Mouse (Mus musculus) heart, embryonic 15.5 days (tissue): ENCODE data around the gene Olfr1412. TPM values are rescaled to one million over a fixed set of nuclear protein-coding genes. Genes with fewer than 3 reads are reported as not detected.

ENCODE experiments used
- ATAC-seq: fragments of 200-750 bp; cut with Nextera tagmentation; replicated peaks from 2 replicates; pipeline ENCODE4 v1.8.0; 2017; ENCODE audit warnings: low read depth, moderate TSS enrichment; ENCODE audit not compliant: insufficient number of reproducible peaks, insufficient read depth, low FRiP score
- H3K27ac ChIP-seq: fragments of 300-500 bp; sonication (generic); 2 replicates; pipeline ENCODE4 v1.5.1; 2015; ENCODE audit warnings: mild to moderate bottlenecking, inconsistent platforms
- H3K27me3 ChIP-seq: fragments of 300-500 bp; sonication (generic); 2 replicates; pipeline ENCODE4 v1.6.1; 2015; ENCODE audit warnings: inconsistent platforms
- H3K36me3 ChIP-seq: fragments of 300-500 bp; sonication (generic); 2 replicates; pipeline ENCODE4 v1.6.1; 2015; ENCODE audit warnings: mild to moderate bottlenecking, inconsistent platforms
- H3K4me1 ChIP-seq: fragments of 300-500 bp; sonication (generic); replicated peaks from 2 replicates; pipeline ENCODE4 v1.6.1; 2015; ENCODE audit warnings: inconsistent platforms
- H3K4me2 ChIP-seq: fragments of 300-500 bp; sonication (generic); 2 replicates; pipeline ENCODE4 v1.6.1; 2015; ENCODE audit warnings: inconsistent platforms, mild to moderate bottlenecking, moderate library complexity
- H3K4me3 ChIP-seq: fragments of 300-500 bp; sonication (generic); 2 replicates; pipeline ENCODE4 v1.5.1; 2015; ENCODE audit warnings: mild to moderate bottlenecking, inconsistent platforms
- H3K9ac ChIP-seq: fragments of 300-500 bp; sonication (generic); 2 replicates; pipeline ENCODE4 v1.6.1; 2015; ENCODE audit warnings: mild to moderate bottlenecking, inconsistent platforms
- H3K9me3 ChIP-seq: fragments of 300-500 bp; sonication (generic); replicated peaks from 2 replicates; pipeline ENCODE4 v1.6.1; 2016; ENCODE audit warnings: inconsistent platforms
- WGBS: fragments of 180-500 bp; shearing (Covaris S2); methylation state at CpG from one replicate; pipeline ENCODE4 v1.1.7; 2015; ENCODE audit warnings: mixed read lengths; 5-methylcytosine and 5-hydroxymethylcytosine counted together
- polyA plus RNA-seq: library from polyadenylated mRNA; unstranded; fragments of >200 nt; fragmentation: Nextera tagmentation; extraction: Ambion mirVana; gene quantifications from 2 replicates; pipeline ENCODE4 v1.2.1, GENCODE M21; 2015

Olfr1412 gene
- not detected in 2 replicates for polyA plus RNA-seq

DNA sequence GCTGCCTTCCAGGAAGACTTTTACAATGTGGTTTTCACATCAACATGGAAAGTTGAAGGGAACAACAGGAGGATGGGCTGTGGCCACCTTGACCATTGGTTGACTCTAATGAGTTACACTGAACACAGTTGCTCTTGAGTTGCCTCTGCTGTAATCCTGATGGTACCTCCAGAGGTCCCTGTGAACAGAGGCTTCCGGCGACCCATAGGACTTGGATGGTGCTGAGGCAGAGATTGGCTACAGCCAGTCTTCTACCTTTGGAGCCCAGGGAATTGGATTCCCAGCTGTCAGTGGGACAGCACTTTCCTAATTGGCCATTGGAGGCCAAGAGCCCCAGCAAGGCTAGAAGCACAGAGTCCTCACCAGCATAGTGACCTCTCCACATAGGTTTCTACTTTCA is at the start of gene Olfr1412:
Gene Olfr1412 (plus strand): TSS at position 301 of the 400 bp plus-strand sequence.
- ATAC-seq = no peak
- WGBS = 83% methylated on average over 2 of the region's 2 CpGs
- no peaks in the 10 kb centered on the region for H3K27me3 ChIP-seq
- no peak within 1 kb of the TSS for H3K4me3 ChIP-seq
- H3K9ac ChIP-seq = no peak within 1 kb of the TSS
- no peak within 1 kb of the TSS for H3K27ac ChIP-seq
- H3K9me3 ChIP-seq = no peaks in the 10 kb centered on the region
- no peak within 1 kb of the TSS for H3K4me2 ChIP-seq
- H3K36me3 ChIP-seq = no peaks in the 10 kb centered on the region
- no peaks in the 10 kb centered on the region for H3K4me1 ChIP-seq

DNA sequence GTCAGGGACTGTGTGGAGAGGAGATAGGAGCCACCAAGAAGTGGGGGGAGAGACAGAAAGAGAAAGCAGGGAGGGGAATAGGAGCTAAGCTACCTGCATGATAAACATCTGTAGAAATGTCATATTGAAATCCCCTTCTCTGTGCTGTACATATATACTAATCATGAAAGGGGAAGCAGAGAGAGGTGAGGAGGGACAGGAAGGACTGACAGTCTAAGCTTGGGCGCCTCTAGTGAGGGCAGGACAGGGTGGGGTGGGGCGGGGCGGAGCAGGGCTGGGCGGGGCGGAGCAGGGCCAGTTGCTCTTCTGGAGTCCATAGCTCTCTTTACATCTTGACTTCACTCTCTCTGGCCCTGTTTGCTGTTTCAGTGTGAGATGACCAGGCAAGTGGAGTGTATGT is 48.6 kb upstream of the Olfr1412 start:
- Histone ChIP-seq H3K27me3 (0 out of 2 replicates have a peak, but pooled peaks cover 3% of the 10 kb centered on the region), H3K36me3 (no peaks in the 10 kb centered on the region), H3K4me2 (no peak overlapping the region), H3K9me3 (no peaks in the 10 kb centered on the region), H3K27ac (no peak overlapping the region), H3K4me3 (no peak overlapping the region), H3K4me1 (no peaks in the 10 kb centered on the region), H3K9ac (no peak overlapping the region)
- WGBS = 30% methylated on average over 5 of the region's 5 CpGs
- no peak for ATAC-seq

GRCm38 (mm10) chr1:92539071-92539470 is 46.5 kb upstream of the Olfr1412 start:
- Histone ChIP-seq H3K4me2 (no peak overlapping the region), H3K27ac (no peak overlapping the region), H3K9ac (no peak overlapping the region), H3K9me3 (no peaks in the 10 kb centered on the region), H3K4me1 (no peaks in the 10 kb centered on the region), H3K27me3 (0 out of 2 replicates have a peak, but pooled peaks cover 3% of the 10 kb centered on the region), H3K36me3 (no peaks in the 10 kb centered on the region), H3K4me3 (no peak overlapping the region)
- no peak for ATAC-seq
- WGBS = 28% methylated on average over 2 of the region's 2 CpGs

DNA sequence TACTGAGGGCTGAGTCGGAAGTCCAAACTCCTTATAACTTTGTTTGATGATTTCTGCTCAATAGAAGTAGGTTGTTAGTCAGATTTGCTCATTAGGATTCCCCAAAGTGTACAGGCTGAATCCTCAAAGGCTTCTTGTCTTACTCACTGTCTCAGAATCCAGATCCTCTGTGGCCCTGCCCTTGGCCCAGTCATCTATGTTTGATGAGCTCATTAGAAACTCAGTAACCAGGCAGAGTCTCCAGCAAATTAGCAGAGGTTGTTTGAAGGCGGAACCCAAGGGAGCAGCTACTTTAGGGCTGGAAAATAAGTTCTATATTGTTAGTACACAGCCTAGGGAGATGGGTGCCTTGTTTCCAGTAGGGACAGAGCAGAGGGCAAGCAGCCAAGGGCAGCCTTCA is 39.6 kb upstream of the Olfr1412 start:
- 68% methylated on average over 2 of the region's 2 CpGs for WGBS
- no peaks in the 10 kb centered on the region for H3K4me1 ChIP-seq
- no peaks in the 10 kb centered on the region for H3K9me3 ChIP-seq

GRCm38 (mm10) chr1:92571022-92571421 is 14.6 kb upstream of the Olfr1412 start, which contains the start of gene Olfr1413:
TSS of gene Olfr1413 (plus strand) at chr1:92571322.
- Histone ChIP-seq H3K9me3 (no peaks in the 10 kb centered on the region), H3K4me2 (no peak within 1 kb of the TSS), H3K36me3 (no peaks in the 10 kb centered on the region), H3K27ac (no peak within 1 kb of the TSS), H3K27me3 (no peaks in the 10 kb centered on the region), H3K9ac (no peak within 1 kb of the TSS), H3K4me3 (no peak within 1 kb of the TSS), H3K4me1 (no peaks in the 10 kb centered on the region)
- ATAC-seq = no peak
- 82% methylated on average over 3 of the region's 3 CpGs for WGBS

More for the DNA sequence above, 39.6 kb upstream of the Olfr1412 start:
- H3K27ac ChIP-seq = no peak overlapping the region
- ATAC-seq = no peak
- no peak overlapping the region for H3K4me2 ChIP-seq
- no peaks in the 10 kb centered on the region for H3K27me3 ChIP-seq
- H3K36me3 ChIP-seq = no peaks in the 10 kb centered on the region
- H3K4me3 ChIP-seq = no peak overlapping the region
- no peak overlapping the region for H3K9ac ChIP-seq

DNA sequence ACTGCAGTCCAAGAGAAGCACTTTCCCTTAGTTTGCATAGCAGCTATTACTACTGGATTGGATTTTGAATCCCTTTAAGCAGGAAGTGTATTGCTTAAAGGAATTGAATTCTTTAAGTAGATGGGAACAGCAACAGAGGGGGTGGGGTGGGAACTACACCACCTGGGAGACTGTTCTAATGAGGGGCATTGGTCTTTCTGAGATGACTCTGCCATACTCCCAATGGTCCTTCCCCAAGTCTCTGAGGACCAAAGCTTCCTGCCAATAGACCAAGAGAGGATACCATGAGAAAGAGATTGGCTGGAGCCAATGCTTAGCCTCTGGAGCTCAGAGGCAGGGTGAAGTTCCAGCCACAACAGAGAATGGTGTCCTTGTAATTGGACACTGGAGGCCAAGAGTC is 8.5 kb downstream of the Olfr1412 start, which contains the start of gene Olfr1411:
Gene Olfr1411 (plus strand): TSS at position 301 of the 400 bp plus-strand sequence.
- no peaks in the 10 kb centered on the region for H3K9me3 ChIP-seq
- H3K36me3 ChIP-seq = no peaks in the 10 kb centered on the region
- no peak for ATAC-seq
- no peak within 1 kb of the TSS for H3K4me2 ChIP-seq
- no peaks in the 10 kb centered on the region for H3K4me1 ChIP-seq
- H3K4me3 ChIP-seq = no peak within 1 kb of the TSS
- no peak within 1 kb of the TSS for H3K27ac ChIP-seq
- H3K9ac ChIP-seq = no peak within 1 kb of the TSS
- H3K27me3 ChIP-seq = no peaks in the 10 kb centered on the region

DNA sequence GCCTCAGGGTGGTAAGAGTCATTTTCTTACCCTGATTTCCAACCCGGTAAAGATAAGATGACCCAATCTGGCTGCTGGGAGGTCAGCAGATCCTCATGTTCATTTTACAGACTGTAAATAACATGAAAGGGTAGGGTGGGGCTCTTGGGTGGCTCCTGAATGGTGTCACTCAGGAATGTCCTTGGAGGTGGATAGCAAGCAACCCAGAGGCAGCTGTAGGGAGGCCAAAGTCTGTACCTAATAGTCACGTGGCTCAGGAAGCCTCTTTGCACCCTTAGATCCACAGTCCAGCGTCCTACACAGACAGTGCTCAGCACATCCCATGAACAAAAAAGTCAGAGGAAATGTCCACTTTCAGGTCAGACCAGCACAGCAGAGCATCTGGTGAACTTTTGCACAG is 10.4 kb downstream of the Olfr1412 start:
- no peaks in the 10 kb centered on the region for H3K4me1 ChIP-seq
- no peak overlapping the region for H3K4me3 ChIP-seq
- no peak overlapping the region for H3K9ac ChIP-seq
- no peak overlapping the region for H3K4me2 ChIP-seq
- ATAC-seq = no peak
- H3K27me3 ChIP-seq = no peaks in the 10 kb centered on the region
- H3K27ac ChIP-seq = no peak overlapping the region
- H3K9me3 ChIP-seq = no peaks in the 10 kb centered on the region
- no peaks in the 10 kb centered on the region for H3K36me3 ChIP-seq
- 73% methylated on average over 3 of the region's 3 CpGs for WGBS

GRCm38 (mm10) chr1:92605482-92605881 is 19.9 kb downstream of the Olfr1412 start, which contains the start of gene Olfr1410:
TSS of gene Olfr1410 (plus strand) at chr1:92605782.
- 73% methylated on average over 1 of the region's 1 CpGs for WGBS
- Histone ChIP-seq H3K4me1 (no peaks in the 10 kb centered on the region), H3K4me3 (no peak within 1 kb of the TSS), H3K36me3 (no peaks in the 10 kb centered on the region), H3K4me2 (no peak within 1 kb of the TSS), H3K9ac (no peak within 1 kb of the TSS), H3K27me3 (no peaks in the 10 kb centered on the region; the same call in 1 of the 2 replicates), H3K27ac (no peak within 1 kb of the TSS), H3K9me3 (no peaks in the 10 kb centered on the region)
- no peak for ATAC-seq

GRCm38 (mm10) chr1:92607711-92608110 is 22.1 kb downstream of the Olfr1412 start:
- Histone ChIP-seq H3K9me3 (no peaks in the 10 kb centered on the region), H3K9ac (no peak overlapping the region), H3K27ac (no peak overlapping the region), H3K4me2 (no peak overlapping the region), H3K4me1 (no peaks in the 10 kb centered on the region), H3K27me3 (no peaks in the 10 kb centered on the region), H3K36me3 (no peaks in the 10 kb centered on the region), H3K4me3 (no peak overlapping the region)
- WGBS = 69% methylated on average over 4 of the region's 4 CpGs
- no peak for ATAC-seq

DNA sequence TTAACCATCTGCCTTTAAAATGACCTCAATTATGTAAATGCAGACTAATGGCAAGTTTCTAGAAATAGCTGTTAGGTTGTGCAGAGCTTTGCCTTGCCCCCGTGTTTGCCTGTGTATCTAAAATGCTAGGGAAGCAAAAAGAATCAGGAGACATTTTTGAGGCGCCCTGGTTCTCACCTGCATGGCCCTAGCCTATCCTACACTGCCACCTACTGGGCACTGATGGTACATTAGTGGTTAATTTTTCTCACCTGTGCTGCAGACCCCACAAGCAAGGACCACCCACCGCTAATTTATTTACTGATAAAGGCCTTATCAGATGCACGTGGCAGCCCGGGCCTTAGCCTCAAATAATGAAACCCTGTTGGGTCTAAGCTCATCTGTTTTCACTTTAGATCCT is 25.4 kb downstream of the Olfr1412 start:
- Histone ChIP-seq H3K9ac (no peak overlapping the region), H3K27me3 (no peaks in the 10 kb centered on the region), H3K4me3 (no peak overlapping the region), H3K4me1 (no peaks in the 10 kb centered on the region), H3K9me3 (no peaks in the 10 kb centered on the region), H3K4me2 (no peak overlapping the region), H3K27ac (no peak overlapping the region), H3K36me3 (no peaks in the 10 kb centered on the region)
- no peak for ATAC-seq
- 5% methylated on average over 5 of the region's 5 CpGs for WGBS

DNA sequence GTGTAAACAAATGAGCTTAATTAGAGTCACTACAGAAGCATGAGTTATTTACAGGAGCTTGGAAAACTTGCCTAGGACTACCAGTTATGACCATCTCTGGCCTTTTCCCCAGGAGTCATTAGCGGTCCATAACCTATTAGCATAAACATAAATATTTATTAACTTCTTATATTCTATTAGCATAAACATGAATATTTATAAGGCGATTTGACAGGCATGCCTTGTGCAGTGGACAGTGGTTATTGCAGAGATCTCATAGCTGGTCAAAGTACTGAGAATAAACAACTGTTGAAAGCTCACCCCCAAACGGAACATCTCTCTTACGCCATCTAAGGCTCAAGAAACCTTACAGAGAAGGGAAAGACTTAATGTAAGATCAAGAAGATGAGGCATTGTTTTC is 27.6 kb downstream of the Olfr1412 start:
- no peaks in the 10 kb centered on the region; the same call in 1 of the 2 replicates for H3K27me3 ChIP-seq
- no peak overlapping the region for H3K4me2 ChIP-seq
- no peak overlapping the region for H3K4me3 ChIP-seq
- WGBS = 46% methylated on average over 4 of the region's 4 CpGs
- no peaks in the 10 kb centered on the region for H3K4me1 ChIP-seq
- H3K36me3 ChIP-seq = no peaks in the 10 kb centered on the region
- no peaks in the 10 kb centered on the region for H3K9me3 ChIP-seq
- ATAC-seq = no peak
- H3K27ac ChIP-seq = no peak overlapping the region
- H3K9ac ChIP-seq = no peak overlapping the region

DNA sequence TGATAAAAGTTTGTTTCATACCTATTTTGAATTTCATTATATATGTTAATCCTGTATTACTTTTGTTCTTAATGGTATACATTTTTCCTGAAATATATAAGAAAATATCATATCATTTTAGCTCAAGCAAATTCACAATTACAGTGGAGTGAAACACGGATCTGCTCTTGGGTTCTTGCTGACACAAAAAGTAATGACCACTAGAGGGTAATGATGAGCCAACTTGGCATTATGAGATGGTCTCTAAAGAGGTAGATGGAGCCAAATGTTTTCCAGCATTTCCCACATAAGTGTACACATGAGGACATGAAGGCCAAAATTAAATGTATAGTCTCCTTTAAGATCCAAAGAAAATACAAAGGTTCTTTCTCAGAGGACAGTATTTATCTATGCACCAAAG is 28.9 kb downstream of the Olfr1412 start:
- ATAC-seq = no peak
- Histone ChIP-seq H3K9me3 (no peaks in the 10 kb centered on the region), H3K4me2 (no peak overlapping the region), H3K4me1 (no peaks in the 10 kb centered on the region), H3K9ac (no peak overlapping the region), H3K27ac (no peak overlapping the region), H3K36me3 (no peaks in the 10 kb centered on the region), H3K4me3 (no peak overlapping the region), H3K27me3 (no peaks in the 10 kb centered on the region; the same call in 1 of the 2 replicates)
- 5% methylated on average over 1 of the region's 1 CpGs for WGBS
